Mouse (Mus musculus) cerebral cortex, adult 2 months (tissue): ENCODE measurements around the gene Tpst2.

ENCODE experiments used
- WGBS: fragments of 180-500 bp; shearing (Covaris S2); methylation state at CpG from one replicate; pipeline ENCODE4 v1.1.7; 2018; 5-methylcytosine and 5-hydroxymethylcytosine counted together

The Tpst2 gene

GRCm38 (mm10) chr5:112255426-112255825 is 21.1 kb upstream of the Tpst2 start, which contains the start of gene Crybb1:
Gene Crybb1, plus strand, starts transcription at chr5:112255815.
- WGBS, result 52% methylated on average over 3 of the region's 3 CpGs

DNA sequence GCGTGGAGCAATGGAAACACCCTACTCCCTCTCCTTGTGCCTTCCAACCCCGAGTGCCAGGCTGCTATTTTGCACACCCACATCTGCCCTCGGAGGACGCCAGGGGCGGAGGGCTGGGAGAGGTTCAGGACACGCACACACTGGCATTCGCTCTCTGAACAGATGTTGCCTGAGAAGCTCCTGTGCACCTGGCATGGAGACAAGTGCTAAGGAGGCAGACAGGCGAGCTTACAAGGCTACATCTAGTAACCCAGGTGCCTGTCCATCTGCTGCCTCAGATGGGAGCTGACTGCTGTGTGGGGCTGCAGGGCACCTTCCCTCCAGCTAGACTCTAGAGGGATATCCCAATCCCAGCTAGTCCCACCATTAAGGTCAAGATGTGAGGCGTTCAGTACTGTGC is 20.0 kb upstream of the Tpst2 start:
- 63% methylated on average over 9 of the region's 9 CpGs for WGBS

DNA sequence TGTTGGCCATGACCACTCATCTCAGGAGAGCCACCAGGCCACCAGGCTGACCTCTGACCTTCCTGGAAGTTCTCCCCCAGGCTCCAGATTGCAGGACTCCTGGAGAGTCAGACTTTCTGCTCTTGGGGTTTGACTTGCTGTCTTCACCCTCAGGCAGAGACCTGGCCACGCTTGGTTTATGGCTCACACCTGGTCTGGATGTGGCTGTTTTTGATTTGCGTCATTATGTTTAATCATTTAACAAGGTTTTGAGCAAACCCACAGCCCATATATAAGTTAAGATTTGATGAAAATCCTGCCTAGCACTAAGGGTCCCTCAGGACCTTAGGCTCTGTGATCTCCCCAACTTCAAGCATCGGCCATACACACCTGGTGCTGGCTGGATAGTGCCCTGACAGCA is 18.6 kb upstream of the Tpst2 start:
- 92% methylated on average over 3 of the region's 3 CpGs for WGBS

GRCm38 (mm10) chr5:112259862-112260650 is 16.4 kb upstream of the Tpst2 start:
- WGBS, result 83% methylated on average over 16 of the region's 16 CpGs

GRCm38 (mm10) chr5:112260818-112261217 is 15.7 kb upstream of the Tpst2 start:
- WGBS, result 84% methylated on average over 3 of the region's 3 CpGs

GRCm38 (mm10) chr5:112264099-112264498 is 12.4 kb upstream of the Tpst2 start:
- WGBS, result 71% methylated on average over 7 of the region's 7 CpGs

DNA sequence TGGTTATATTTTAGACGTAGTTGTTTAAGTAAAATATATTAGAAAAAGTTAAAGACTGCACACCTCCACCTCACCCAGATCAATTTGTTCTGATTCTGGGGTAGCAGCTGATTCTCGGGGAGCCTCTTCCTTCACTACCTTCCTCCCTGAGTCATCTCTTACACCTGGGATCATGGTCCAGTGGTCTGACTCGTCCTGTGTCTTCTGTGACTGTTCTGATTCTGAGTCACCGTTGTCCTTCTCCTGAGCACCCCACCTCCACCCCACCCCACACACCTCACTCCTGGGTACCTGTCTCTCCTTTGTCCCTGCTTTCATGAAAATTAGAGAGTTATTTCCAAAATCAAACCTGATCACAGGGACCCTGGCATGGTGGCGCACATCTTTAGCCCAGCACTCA is 11.4 kb upstream of the Tpst2 start:
- 85% methylated on average over 5 of the region's 5 CpGs for WGBS

- WGBS, result 45% methylated on average over 10 of the region's 10 CpGs
Measured at GRCm38 (mm10) chr5:112265515-112265914, 11.0 kb upstream of the Tpst2 start.

GRCm38 (mm10) chr5:112266011-112266777 is 10.3 kb upstream of the Tpst2 start:
- WGBS, result 75% methylated on average over 9 of the region's 9 CpGs

DNA sequence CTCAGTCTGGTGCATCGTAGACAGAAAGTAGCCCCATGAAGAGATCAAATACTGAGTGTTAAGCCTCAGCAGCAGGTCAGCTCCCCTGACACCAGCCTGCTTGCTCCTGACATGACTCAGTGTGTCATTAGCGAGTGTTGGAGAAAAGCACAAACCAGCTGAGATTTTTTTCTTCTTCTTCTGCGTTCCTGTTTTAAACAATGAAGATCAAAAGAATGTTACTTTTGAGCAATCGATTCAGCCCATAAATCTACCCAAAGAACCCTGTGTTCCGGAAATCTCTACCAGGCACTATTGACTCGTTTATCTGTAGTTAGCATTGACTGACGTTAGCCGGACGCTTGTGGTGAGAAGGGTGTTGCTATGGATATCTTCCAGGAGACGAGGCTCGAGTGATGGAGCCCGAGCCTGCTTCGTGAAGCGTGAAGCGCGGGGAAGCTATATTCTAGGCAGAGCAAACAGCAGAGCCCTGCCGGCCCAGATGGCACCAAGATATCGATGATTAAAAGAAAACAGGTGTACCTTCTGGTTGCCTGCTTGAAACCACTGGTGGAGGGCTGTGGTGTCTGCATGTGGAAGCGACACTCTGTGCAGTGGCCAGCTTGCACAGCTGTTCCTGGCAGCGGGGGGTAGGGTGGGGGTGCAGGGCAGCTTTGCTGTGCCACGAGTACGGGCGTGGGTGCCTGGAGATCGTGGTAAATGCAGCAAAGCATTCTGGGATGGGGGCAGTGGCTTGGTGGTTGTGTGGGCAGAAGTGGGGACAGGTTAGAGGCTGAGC is 5.5 kb upstream of the Tpst2 start:
- 34% methylated on average over 24 of the region's 24 CpGs for WGBS

DNA sequence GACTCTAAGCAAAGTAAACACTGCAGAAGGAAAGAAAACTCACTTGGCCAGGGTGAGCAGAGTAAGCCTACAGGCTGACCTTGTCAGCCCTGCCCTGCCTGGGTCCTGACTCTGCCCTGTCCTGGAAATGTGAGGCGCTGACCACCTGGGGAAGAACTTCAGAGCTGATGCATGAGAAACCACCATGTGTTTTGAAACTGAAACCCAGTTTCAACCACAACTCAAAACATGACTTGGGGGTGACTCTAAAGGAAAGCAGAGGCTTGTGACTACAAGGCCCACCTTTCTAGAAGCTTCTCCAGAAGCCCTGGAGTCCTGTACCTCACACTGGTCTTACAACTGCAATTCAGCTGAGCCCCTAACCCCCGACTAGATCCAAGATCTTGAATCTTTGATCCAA is 3.6 kb upstream of the Tpst2 start:
- 86% methylated on average over 2 of the region's 2 CpGs for WGBS

GRCm38 (mm10) chr5:112273746-112274463 is 2.6 kb upstream of the Tpst2 start:
- 70% methylated on average over 2 of the region's 2 CpGs for WGBS

DNA sequence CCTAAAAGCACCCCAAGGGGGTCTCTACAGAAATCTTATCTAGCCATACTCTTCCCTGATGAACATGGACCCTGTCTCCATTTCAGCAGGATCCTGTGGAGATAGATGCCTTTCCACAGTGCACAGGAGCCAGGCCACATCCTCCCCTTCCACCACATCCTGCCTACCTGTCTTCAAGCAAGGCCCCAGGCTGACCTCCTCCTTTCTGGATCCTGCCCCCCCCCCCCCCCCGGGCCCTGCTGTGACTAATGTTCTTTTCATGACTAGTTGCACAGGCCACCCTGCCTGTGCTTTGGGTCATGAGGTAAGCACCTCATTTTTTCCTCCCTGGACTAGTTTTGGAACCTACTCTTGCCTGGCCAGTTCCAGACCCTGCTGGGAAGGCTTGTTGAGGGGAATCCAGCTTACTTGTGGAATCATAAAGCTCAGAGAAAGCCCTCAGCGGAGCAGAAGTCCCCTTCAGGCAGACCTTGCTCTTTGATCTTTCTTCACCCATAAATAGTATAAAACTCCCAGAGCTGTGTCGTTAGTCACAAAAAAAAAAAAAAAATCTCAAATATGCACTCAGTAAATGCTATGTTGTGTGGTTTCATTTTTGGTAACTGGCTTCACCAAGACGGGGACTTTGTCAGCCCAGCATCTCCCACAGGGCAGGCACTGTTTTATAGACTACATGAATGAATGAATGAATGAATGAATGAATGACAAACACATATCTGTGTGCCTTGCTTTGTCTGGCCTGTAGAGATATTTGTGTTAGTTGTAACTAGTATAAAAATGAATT is 1.3 kb upstream of the Tpst2 start:
- 46% methylated on average over 4 of the region's 4 CpGs for WGBS

DNA sequence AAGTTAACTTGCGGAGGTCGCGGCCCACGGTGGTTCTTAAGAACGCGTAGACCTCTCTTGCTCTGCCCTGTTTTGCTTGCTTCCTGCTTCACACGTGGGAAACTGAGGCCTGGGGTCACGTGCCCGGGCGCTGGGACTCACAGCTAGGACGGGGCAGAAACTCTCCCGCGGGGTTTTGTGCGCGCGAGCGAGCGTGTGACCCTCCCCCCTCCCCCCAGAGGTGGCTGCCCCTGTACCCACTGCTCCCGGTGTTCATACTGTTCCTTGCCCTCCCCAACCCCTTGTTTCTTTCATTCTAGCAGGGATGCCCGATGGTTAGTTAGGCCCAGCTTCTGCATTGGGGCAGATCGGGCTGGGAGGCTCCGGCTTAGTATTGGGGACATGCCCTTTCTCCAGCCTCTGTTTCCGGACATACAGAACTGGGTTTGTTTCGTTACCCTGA is 437 bp downstream of the Tpst2 start:
- under 1% methylated on average over 24 of the region's 24 CpGs for WGBS

- WGBS, result 79% methylated on average over 11 of the region's 11 CpGs
Measured at GRCm38 (mm10) chr5:112277906-112278470, 1.5 kb downstream of the Tpst2 start.

DNA sequence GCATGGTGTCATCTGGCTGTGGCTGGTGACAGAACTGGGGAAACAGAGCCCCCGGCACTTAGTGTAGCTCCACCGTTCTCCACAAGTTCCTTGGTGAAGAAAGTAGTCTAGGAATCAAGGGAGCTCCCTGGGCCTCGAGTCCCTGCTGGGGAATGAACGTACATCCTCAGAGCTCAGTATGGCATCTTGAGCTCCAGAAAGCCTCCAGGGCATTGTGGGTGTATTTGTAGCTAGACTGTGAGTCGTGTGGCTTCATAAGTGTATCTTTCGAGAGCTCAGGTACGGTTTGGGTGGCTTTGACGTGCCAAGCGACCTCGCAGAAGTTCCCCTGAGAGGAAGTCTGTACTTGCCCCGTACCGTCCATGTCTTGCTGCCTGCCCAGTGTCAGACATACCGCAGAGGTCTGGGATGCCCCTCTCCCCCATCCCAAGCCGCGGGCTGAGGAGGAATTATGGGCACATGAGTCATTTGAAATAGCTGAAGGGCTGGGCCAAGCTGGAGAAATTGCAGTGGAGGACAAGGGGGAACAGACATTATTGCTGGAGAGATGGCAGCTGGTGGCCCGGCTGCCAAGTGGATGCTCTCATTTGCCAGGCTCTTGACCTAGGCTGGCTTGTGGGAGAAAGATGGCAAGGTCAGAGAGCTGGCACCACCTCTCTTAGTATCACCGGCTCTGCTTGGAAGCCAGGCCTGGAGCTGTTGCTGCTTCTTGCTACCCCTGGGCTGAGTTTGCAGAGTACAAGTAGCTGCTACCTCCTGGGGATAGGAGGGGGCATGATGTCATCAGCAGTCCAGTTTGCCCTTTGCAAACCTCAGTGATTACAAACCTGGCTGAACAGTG is 2.9 kb downstream of the Tpst2 start:
- 61% methylated on average over 17 of the region's 17 CpGs for WGBS

- WGBS, result 70% methylated on average over 7 of the region's 7 CpGs
Measured at GRCm38 (mm10) chr5:112280151-112280550, 3.7 kb downstream of the Tpst2 start.

- WGBS, result 64% methylated on average over 15 of the region's 15 CpGs
Measured at GRCm38 (mm10) chr5:112280863-112281660, 4.6 kb downstream of the Tpst2 start.

GRCm38 (mm10) chr5:112281676-112282075 is 5.2 kb downstream of the Tpst2 start:
- 77% methylated on average over 4 of the region's 4 CpGs for WGBS
